Mouse (Mus musculus): ENCODE measurements at regions not wholly inside any gene's neighbourhood (a gene's known extent, or its start where the extent isn't known, plus 50 kb on each side); places are given as distances from the start of the nearest gene placed in this dataset.

GRCm38 (mm10) chr1:71964450-71965126 lies 247.5 kb downstream of the Mreg start:
- 87% methylated on average over 4 of the region's 4 CpGs for WGBS
- no peak overlapping the region for H3K27ac ChIP-seq (replicated peaks)
- no peak overlapping the region for H3K4me2 ChIP-seq
- H3K36me3 ChIP-seq = no peaks in the 10 kb centered on the region
- no peak overlapping the region for H3K4me3 ChIP-seq
- H3K27me3 ChIP-seq = no peaks in the 10 kb centered on the region
- no peaks in the 10 kb centered on the region for H3K4me1 ChIP-seq (replicated peaks)
- no peak overlapping the region for H3K9ac ChIP-seq
- no peaks in the 10 kb centered on the region for H3K9me3 ChIP-seq
- ATAC-seq (ENCODE audit: low FRiP score, low read depth) = no peak

- no peak for ATAC-seq (ENCODE audit: low FRiP score, low read depth)
- no peaks in the 10 kb centered on the region for H3K36me3 ChIP-seq
- 77% methylated on average over 3 of the region's 3 CpGs for WGBS
Observed at GRCm38 (mm10) chr1:71956940-71957339, 255.2 kb downstream of the Mreg start.

GRCm38 (mm10) chr1:71955331-71955730 lies 256.8 kb downstream of the Mreg start:
- H3K9me3 ChIP-seq = no peaks in the 10 kb centered on the region
- H3K4me2 ChIP-seq = no peak overlapping the region
- no peaks in the 10 kb centered on the region for H3K36me3 ChIP-seq
- H3K4me1 ChIP-seq (replicated peaks) = no peaks in the 10 kb centered on the region
- H3K27ac ChIP-seq (replicated peaks) = no peak overlapping the region
- no peak overlapping the region for H3K9ac ChIP-seq
- H3K27me3 ChIP-seq = no peaks in the 10 kb centered on the region
- H3K4me3 ChIP-seq = no peak overlapping the region
- no peak for ATAC-seq (ENCODE audit: low FRiP score, low read depth)

More at GRCm38 (mm10) chr1:71956940-71957339, 255.2 kb downstream of the Mreg start:
- Histone ChIP-seq H3K27me3 (no peaks in the 10 kb centered on the region), H3K9ac (no peak overlapping the region), H3K9me3 (no peaks in the 10 kb centered on the region), H3K27ac (replicated peaks) (no peak overlapping the region), H3K4me3 (no peak overlapping the region), H3K4me1 (replicated peaks) (no peaks in the 10 kb centered on the region), H3K4me2 (no peak overlapping the region)

- no peak overlapping the region for H3K9ac ChIP-seq
- 83% methylated on average over 6 of the region's 6 CpGs for WGBS
- no peak overlapping the region for H3K4me2 ChIP-seq
- no peaks in the 10 kb centered on the region for H3K9me3 ChIP-seq
- H3K4me3 ChIP-seq = no peak overlapping the region
- H3K36me3 ChIP-seq = no peaks in the 10 kb centered on the region
- H3K27ac ChIP-seq (replicated peaks) = no peak overlapping the region
- H3K27me3 ChIP-seq = no peaks in the 10 kb centered on the region
- ATAC-seq (ENCODE audit: low FRiP score, low read depth) = no peak
- no peaks in the 10 kb centered on the region for H3K4me1 ChIP-seq (replicated peaks)
Observed at GRCm38 (mm10) chr1:71953292-71953691, 258.8 kb downstream of the Mreg start.

- H3K9me3 ChIP-seq = no peaks in the 10 kb centered on the region
- no peak overlapping the region for H3K9ac ChIP-seq
- no peak overlapping the region for H3K4me2 ChIP-seq
- WGBS = 86% methylated on average over 7 of the region's 7 CpGs
- no peak overlapping the region for H3K4me3 ChIP-seq
- H3K27me3 ChIP-seq = no peaks in the 10 kb centered on the region
- no peaks in the 10 kb centered on the region for H3K36me3 ChIP-seq
- H3K4me1 ChIP-seq (replicated peaks) = no peaks in the 10 kb centered on the region
- H3K27ac ChIP-seq (replicated peaks) = no peak overlapping the region
- ATAC-seq (ENCODE audit: low FRiP score, low read depth) = no peak
Observed at GRCm38 (mm10) chr1:71949549-71949948, 262.6 kb downstream of the Mreg start.

- Histone ChIP-seq H3K27me3 (no peaks in the 10 kb centered on the region), H3K4me2 (no peak overlapping the region), H3K27ac (replicated peaks) (no peak overlapping the region), H3K4me3 (no peak overlapping the region), H3K9ac (no peak overlapping the region), H3K36me3 (no peaks in the 10 kb centered on the region), H3K4me1 (replicated peaks) (no peaks in the 10 kb centered on the region), H3K9me3 (no peaks in the 10 kb centered on the region)
- WGBS = 96% methylated on average over 4 of the region's 4 CpGs
- no peak for ATAC-seq (ENCODE audit: low FRiP score, low read depth)
Observed at GRCm38 (mm10) chr1:71948686-71949085, 263.4 kb downstream of the Mreg start.

- 96% methylated on average over 2 of the region's 2 CpGs for WGBS
- H3K4me3 ChIP-seq = no peak overlapping the region
- no peak overlapping the region for H3K4me2 ChIP-seq
- no peak overlapping the region for H3K9ac ChIP-seq
- H3K36me3 ChIP-seq = no peaks in the 10 kb centered on the region
- no peaks in the 10 kb centered on the region for H3K4me1 ChIP-seq (replicated peaks)
- ATAC-seq (ENCODE audit: low FRiP score, low read depth) = no peak
- no peaks in the 10 kb centered on the region for H3K27me3 ChIP-seq
- no peaks in the 10 kb centered on the region for H3K9me3 ChIP-seq
- no peak overlapping the region for H3K27ac ChIP-seq (replicated peaks)
Observed at GRCm38 (mm10) chr1:71947506-71947905, 264.6 kb downstream of the Mreg start.

GRCm38 (mm10) chr1:71946911-71947310 lies 265.2 kb downstream of the Mreg start:
- no peaks in the 10 kb centered on the region for H3K27me3 ChIP-seq
- H3K36me3 ChIP-seq = no peaks in the 10 kb centered on the region
- H3K4me2 ChIP-seq = no peak overlapping the region
- no peak for ATAC-seq (ENCODE audit: low FRiP score, low read depth)
- no peaks in the 10 kb centered on the region for H3K4me1 ChIP-seq (replicated peaks)
- no peak overlapping the region for H3K27ac ChIP-seq (replicated peaks)
- no peak overlapping the region for H3K9ac ChIP-seq
- H3K4me3 ChIP-seq = no peak overlapping the region
- 68% methylated on average over 2 of the region's 2 CpGs for WGBS
- no peaks in the 10 kb centered on the region for H3K9me3 ChIP-seq

- Histone ChIP-seq H3K4me2 (no peak overlapping the region), H3K9me3 (no peaks in the 10 kb centered on the region), H3K36me3 (no peaks in the 10 kb centered on the region), H3K9ac (no peak overlapping the region), H3K27me3 (no peaks in the 10 kb centered on the region), H3K27ac (replicated peaks) (no peak overlapping the region), H3K4me1 (replicated peaks) (no peaks in the 10 kb centered on the region), H3K4me3 (no peak overlapping the region)
- 80% methylated on average over 6 of the region's 6 CpGs for WGBS
- no peak for ATAC-seq (ENCODE audit: low FRiP score, low read depth)
Observed at GRCm38 (mm10) chr1:71945070-71945469, 267.0 kb downstream of the Mreg start.

GRCm38 (mm10) chr1:71944531-71944930 lies 267.6 kb downstream of the Mreg start:
- H3K4me1 ChIP-seq (replicated peaks) = no peaks in the 10 kb centered on the region
- H3K36me3 ChIP-seq = no peaks in the 10 kb centered on the region
- no peak overlapping the region for H3K9ac ChIP-seq
- ATAC-seq (ENCODE audit: low FRiP score, low read depth) = no peak
- no peak overlapping the region for H3K4me3 ChIP-seq
- no peaks in the 10 kb centered on the region for H3K27me3 ChIP-seq
- no peak overlapping the region for H3K27ac ChIP-seq (replicated peaks)
- no peaks in the 10 kb centered on the region for H3K9me3 ChIP-seq
- H3K4me2 ChIP-seq = no peak overlapping the region
- 72% methylated on average over 3 of the region's 3 CpGs for WGBS

DNA sequence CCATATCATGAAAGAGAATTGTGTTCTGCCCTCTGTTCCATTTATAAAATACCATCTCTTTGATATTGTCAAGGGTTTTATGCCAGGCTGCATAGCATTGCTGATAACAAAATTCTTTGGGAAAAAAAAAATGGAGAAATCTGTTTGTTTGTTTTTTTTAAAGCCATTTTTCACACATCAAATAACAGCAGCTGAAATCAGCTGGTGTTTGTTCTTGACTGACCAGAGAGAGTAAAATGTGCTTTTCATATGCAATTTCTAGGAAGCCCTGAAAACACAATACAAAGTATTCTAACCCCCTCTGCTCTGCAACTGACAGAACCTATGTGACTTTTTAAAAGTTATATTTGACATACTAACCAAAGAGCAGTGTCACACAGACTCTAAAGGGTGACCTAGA lies 270.0 kb downstream of the Mreg start:
- no peaks in the 10 kb centered on the region for H3K36me3 ChIP-seq
- no peaks in the 10 kb centered on the region for H3K27me3 ChIP-seq
- H3K9ac ChIP-seq = no peak overlapping the region
- H3K4me1 ChIP-seq (replicated peaks) = no peaks in the 10 kb centered on the region
- no peak overlapping the region for H3K4me3 ChIP-seq
- no peaks in the 10 kb centered on the region for H3K9me3 ChIP-seq
- ATAC-seq (ENCODE audit: low FRiP score, low read depth) = no peak
- H3K4me2 ChIP-seq = no peak overlapping the region
- H3K27ac ChIP-seq (replicated peaks) = no peak overlapping the region

DNA sequence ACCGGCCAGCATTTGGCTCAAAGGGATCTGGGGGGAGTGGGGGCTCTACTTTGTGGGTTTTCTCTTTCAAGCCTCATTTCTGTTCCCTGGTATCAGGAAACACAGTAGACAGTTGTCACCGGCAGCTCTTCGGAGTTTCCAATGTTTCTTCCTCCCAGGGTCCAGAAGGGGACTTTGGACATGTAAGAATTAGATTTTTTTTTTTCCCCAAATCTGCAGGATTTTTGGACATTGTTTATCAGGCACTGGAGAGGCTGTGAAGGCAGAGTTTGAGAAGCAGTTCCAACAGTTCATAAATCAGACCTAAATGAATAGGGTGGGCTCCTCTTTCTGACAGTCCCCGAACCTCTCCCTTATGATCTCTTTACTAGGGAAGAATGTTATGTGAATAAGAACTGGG lies 270.4 kb downstream of the Mreg start:
- WGBS = 54% methylated on average over 4 of the region's 4 CpGs
- Histone ChIP-seq H3K27ac (replicated peaks) (no peak overlapping the region), H3K4me2 (no peak overlapping the region), H3K4me3 (no peak overlapping the region), H3K4me1 (replicated peaks) (no peaks in the 10 kb centered on the region), H3K36me3 (no peaks in the 10 kb centered on the region), H3K9me3 (no peaks in the 10 kb centered on the region), H3K27me3 (no peaks in the 10 kb centered on the region), H3K9ac (no peak overlapping the region)
- no peak for ATAC-seq (ENCODE audit: low FRiP score, low read depth)

DNA sequence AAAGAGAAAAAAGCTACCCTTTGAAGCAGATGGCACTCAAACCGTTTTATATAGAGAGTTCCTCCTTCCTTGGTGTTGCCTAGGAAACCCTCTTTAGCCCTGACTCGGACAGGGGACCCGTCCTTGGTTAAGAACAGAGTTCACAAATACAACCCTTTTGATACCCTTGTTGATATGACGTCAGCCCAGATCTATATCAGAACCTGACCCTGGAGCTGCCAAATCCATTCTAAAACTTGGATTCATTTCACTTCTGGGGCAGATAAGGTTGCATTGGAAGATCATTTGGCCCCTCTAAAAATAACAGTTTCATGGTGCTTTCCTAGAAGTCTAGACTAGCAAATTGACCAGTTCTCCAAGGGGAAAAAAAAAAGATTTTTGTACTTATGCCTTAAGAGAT lies 271.2 kb downstream of the Mreg start:
- no peaks in the 10 kb centered on the region for H3K9me3 ChIP-seq
- 20% methylated on average over 4 of the region's 4 CpGs for WGBS

More for the DNA sequence above, 271.2 kb downstream of the Mreg start:
- H3K27ac ChIP-seq (replicated peaks) = no peak overlapping the region
- no peak for ATAC-seq (ENCODE audit: low FRiP score, low read depth)
- no peak overlapping the region for H3K4me2 ChIP-seq
- H3K9ac ChIP-seq = no peak overlapping the region
- H3K4me3 ChIP-seq = no peak overlapping the region
- no peaks in the 10 kb centered on the region for H3K4me1 ChIP-seq (replicated peaks)
- H3K36me3 ChIP-seq = no peaks in the 10 kb centered on the region
- H3K27me3 ChIP-seq = no peaks in the 10 kb centered on the region

All from hindbrain, embryonic 15.5 days (tissue).